Mouse (Mus musculus): ENCODE measurements around the gene Cenpm.

Cenpm gene

GRCm38 (mm10) chr15:82255944-82256383, 11.4 kb upstream of the Cenpm start:
- CTCF ChIA-PET: interaction anchor here (0.6 to 8.1 kb wide), 31 partner anchors 10 to 830 kb away, joined by 3 to 45 read pairs (median 3); partner anchors contain the start of genes Cenpm (in 1 of the 4), Sept3 (in 1 of the 4) and Wbp2nl (in 1 of the 4)
- POLR2A ChIA-PET: interaction anchor here (0.6 to 5.9 kb wide), 18 partner anchors 8 to 1494 kb away, joined by 3 to 24 read pairs (median 3); partner anchors contain the start of genes Cenpm (in 3 of the 4), Ccdc134 (in 1 of the 4), Poldip3 (in 1 of the 4) and Wbp2nl (in 1 of the 4)

GRCm38 (mm10) chr15:82255248-82255647, 10.7 kb upstream of the Cenpm start:
- ChIA-PET POLR2A (interaction anchor here (0.6 to 5.9 kb wide), 25 partner anchors 9 to 993 kb away, joined by 3 to 24 read pairs (median 3); partner anchors contain the start of genes Cenpm (in 3 of the 4), Poldip3 (in 2 of the 4), Ccdc134 (in 1 of the 4) and Srebf2 (in 1 of the 4)), CTCF (interaction anchor here (0.5 to 8.1 kb wide), 40 partner anchors 9 to 831 kb away, joined by 3 to 45 read pairs (median 3); partner anchors contain the start of genes Cenpm (in 1 of the 4), Sept3 (in 1 of the 4) and Wbp2nl (in 1 of the 4))

- ChIA-PET POLR2A (interaction anchor here in 3 of 4 experiments (0.6 to 5.9 kb wide), 20 partner anchors 8 to 958 kb away, joined by 3 to 24 read pairs (median 5); partner anchors contain the start of genes Cenpm (in 1 of the 3), Naga (in 1 of the 3), Ndufa6 (in 1 of the 3) and Pheta2 (in 1 of the 3)), CTCF (interaction anchor here (0.5 to 3.3 kb wide), 52 partner anchors 8 to 1177 kb away, joined by 3 to 28 read pairs (median 4); partner anchors contain the start of genes Naga (in 1 of the 4), Pheta2 (in 1 of the 4), Sept3 (in 1 of the 4) and Smdt1 (in 1 of the 4))
These were observed 7.5 kb upstream of the Cenpm start, which contains the start of gene 1500009C09Rik for GRCm38 (mm10) chr15:82252097-82252496. Gene 1500009C09Rik, plus strand, starts transcription at chr15:82252397.

GRCm38 (mm10) chr15:82251579-82251978, 7.0 kb upstream of the Cenpm start:
- ChIA-PET CTCF (interaction anchor here (0.6 to 3.3 kb wide), 50 partner anchors 8 to 1177 kb away, joined by 3 to 28 read pairs (median 4); partner anchors contain the start of genes Sept3 (in 1 of the 4) and Wbp2nl (in 1 of the 4)), POLR2A (interaction anchor here (0.6 to 5.9 kb wide), 23 partner anchors 7 to 801 kb away, joined by 3 to 24 read pairs (median 4); partner anchors contain the start of genes Srebf2 (in 2 of the 4), Cenpm (in 1 of the 4), Naga (in 1 of the 4) and Ndufa6 (in 1 of the 4))

GRCm38 (mm10) chr15:82247131-82247776, 2.7 kb upstream of the Cenpm start:
- POLR2A ChIA-PET: interaction anchor here (0.6 to 7.8 kb wide), 33 partner anchors 8 to 1346 kb away, joined by 3 to 64 read pairs (median 7); partner anchors contain the start of genes Srebf2 (in 3 of the 4), Naga (in 2 of the 4), Pheta2 (in 2 of the 4) and Smdt1 (in 2 of the 4)
- CTCF ChIA-PET: interaction anchor here (0.6 to 2.2 kb wide), 8 partner anchors 10 to 118 kb away, joined by 3 to 13 read pairs (median 6); no protein-coding TSS in a partner anchor

GRCm38 (mm10) chr15:82244805-82245161, 235 bp upstream of the Cenpm start:
- ChIA-PET CTCF (interaction anchor here in 1 of 4 experiments (1.3 kb wide), 1 partner anchor 21 kb away, joined by 4 read pairs; no protein-coding TSS in a partner anchor), POLR2A (interaction anchor here in 3 of 4 experiments (0.8 to 7.8 kb wide), 29 partner anchors 8 to 905 kb away, joined by 3 to 64 read pairs (median 6); partner anchors contain the start of genes Srebf2 (in 3 of the 3), 1500009C09Rik (in 1 of the 3), Naga (in 1 of the 3) and Ndufa6 (in 1 of the 3))

- CTCF ChIA-PET: interaction anchor here in 2 of 4 experiments (0.8 to 1.3 kb wide), 4 partner anchors 12 to 22 kb away, joined by 3 to 5 read pairs (median 4); no protein-coding TSS in a partner anchor
- POLR2A ChIA-PET: interaction anchor here in 3 of 4 experiments (0.6 to 7.8 kb wide), 34 partner anchors 8 to 906 kb away, joined by 3 to 64 read pairs (median 4); partner anchors contain the start of genes Srebf2 (in 3 of the 3), 1500009C09Rik (in 2 of the 3), Ndufa6 (in 1 of the 3) and Poldip3 (in 1 of the 3)
These were observed 820 bp downstream of the Cenpm start for GRCm38 (mm10) chr15:82243742-82244114.

GRCm38 (mm10) chr15:82243311-82243710, 1.2 kb downstream of the Cenpm start:
- ChIA-PET CTCF (interaction anchor here in 3 of 4 experiments (0.6 to 1.3 kb wide), 6 partner anchors 16 to 209 kb away, joined by 3 to 7 read pairs (median 4); partner anchors contain the start of gene Desi1 (in 1 of the 3)), POLR2A (interaction anchor here in 3 of 4 experiments (0.6 to 7.8 kb wide), 26 partner anchors 9 to 907 kb away, joined by 3 to 64 read pairs (median 6); partner anchors contain the start of genes Srebf2 (in 3 of the 3), 1500009C09Rik (in 2 of the 3), Ndufa6 (in 1 of the 3) and Sept3 (in 1 of the 3))

GRCm38 (mm10) chr15:82236565-82236964, 8.0 kb downstream of the Cenpm start:
- ChIA-PET POLR2A (interaction anchor here (0.7 to 8.9 kb wide), 24 partner anchors 9 to 201 kb away, joined by 3 to 117 read pairs (median 4); partner anchors contain the start of genes Srebf2 (in 2 of the 4), Shisa8 (in 1 of the 4) and Tnfrsf13c (in 1 of the 4)), CTCF (interaction anchor here (0.5 to 2.5 kb wide), 76 partner anchors 8 to 461 kb away, joined by 3 to 36 read pairs (median 4); partner anchors contain the start of genes Srebf2 (in 4 of the 4), 1500009C09Rik (in 2 of the 4) and Tnfrsf13c (in 2 of the 4))

GRCm38 (mm10) chr15:82235661-82236060, 8.9 kb downstream of the Cenpm start:
- POLR2A ChIA-PET: interaction anchor here in 2 of 4 experiments (0.9 to 9.1 kb wide), 7 partner anchors 8 to 170 kb away, joined by 3 to 117 read pairs (median 51); partner anchors contain the start of genes Cenpm (in 2 of the 2) and Tnfrsf13c (in 2 of the 2)
- CTCF ChIA-PET: interaction anchor here in 2 of 4 experiments (0.7 to 5.1 kb wide), 5 partner anchors 15 to 170 kb away, joined by 4 to 57 read pairs (median 10); partner anchors contain the start of gene Tnfrsf13c (in 1 of the 2)

- CTCF ChIA-PET: interaction anchor here (0.7 to 5.1 kb wide), 12 partner anchors 11 to 167 kb away, joined by 3 to 57 read pairs (median 4); partner anchors contain the start of gene Tnfrsf13c (in 1 of the 4)
These were observed 11.9 kb downstream of the Cenpm start for GRCm38 (mm10) chr15:82232651-82233050.

GRCm38 (mm10) chr15:82231591-82232378, 12.8 kb downstream of the Cenpm start:
- CTCF ChIA-PET: interaction anchor here in 3 of 4 experiments (0.6 to 5.1 kb wide), 16 partner anchors 9 to 813 kb away, joined by 3 to 57 read pairs (median 4); partner anchors contain the start of genes Srebf2 (in 1 of the 3) and Tnfrsf13c (in 1 of the 3)

More at GRCm38 (mm10) chr15:82232651-82233050, 11.9 kb downstream of the Cenpm start:
- POLR2A ChIA-PET: interaction anchor here (0.5 to 9.1 kb wide), 33 partner anchors 8 to 307 kb away, joined by 3 to 117 read pairs (median 5); partner anchors contain the start of genes Cenpm (in 2 of the 4), Srebf2 (in 2 of the 4), Tnfrsf13c (in 2 of the 4) and Naga (in 1 of the 4)

GRCm38 (mm10) chr15:82231100-82231499, 13.4 kb downstream of the Cenpm start:
- POLR2A ChIA-PET: interaction anchor here (0.7 to 9.1 kb wide), 28 partner anchors 9 to 270 kb away, joined by 3 to 117 read pairs (median 4); partner anchors contain the start of genes Cenpm (in 2 of the 4), Shisa8 (in 2 of the 4), Srebf2 (in 2 of the 4) and Tnfrsf13c (in 2 of the 4)
- CTCF ChIA-PET: interaction anchor here in 3 of 4 experiments (0.6 to 5.1 kb wide), 11 partner anchors 9 to 814 kb away, joined by 3 to 57 read pairs (median 5); partner anchors contain the start of genes Srebf2 (in 1 of the 3) and Tnfrsf13c (in 1 of the 3)

More at GRCm38 (mm10) chr15:82231591-82232378, 12.8 kb downstream of the Cenpm start:
- POLR2A ChIA-PET: interaction anchor here (0.5 to 9.1 kb wide), 38 partner anchors 9 to 306 kb away, joined by 3 to 117 read pairs (median 4); partner anchors contain the start of genes Cenpm (in 2 of the 4), Srebf2 (in 2 of the 4), Tnfrsf13c (in 2 of the 4) and Ccdc134 (in 1 of the 4)

- ChIA-PET POLR2A (interaction anchor here in 2 of 4 experiments (0.5 to 9.1 kb wide), 15 partner anchors 9 to 189 kb away, joined by 3 to 117 read pairs (median 4); partner anchors contain the start of genes Srebf2 (in 2 of the 2), Tnfrsf13c (in 2 of the 2), Cenpm (in 1 of the 2) and Shisa8 (in 1 of the 2)), CTCF (interaction anchor here in 2 of 4 experiments (0.9 to 1.6 kb wide), 3 partner anchors 11 to 149 kb away, joined by 3 to 5 read pairs (median 3); no protein-coding TSS in a partner anchor)
These were observed 14.4 kb downstream of the Cenpm start for GRCm38 (mm10) chr15:82230098-82230611.

- POLR2A ChIA-PET: interaction anchor here (0.7 to 9.1 kb wide), 18 partner anchors 9 to 930 kb away, joined by 3 to 86 read pairs (median 4); partner anchors contain the start of genes Srebf2 (in 2 of the 4) and Tnfrsf13c (in 1 of the 4)
- CTCF ChIA-PET: interaction anchor here (0.6 to 1.6 kb wide), 8 partner anchors 11 to 164 kb away, joined by 3 to 6 read pairs (median 3); no protein-coding TSS in a partner anchor
These were observed 15.0 kb downstream of the Cenpm start for GRCm38 (mm10) chr15:82229542-82230045.

All from embryonic stem cell, embryonic (primary cell).